Mouse (Mus musculus) cerebellum, adult 11 months (tissue): ENCODE data around the gene Rita1.

Experiments
- DNase-seq: peaks from one replicate; pipeline ENCODE4 v3.0.0; 2022

Rita1 gene

GRCm38 (mm10) chr5:120612442-120612821, at the start of gene Rita1, which contains the start of gene Ddx54:
Rita1 (minus strand) TSS chr5:120612589.
Ddx54 (plus strand) TSS chr5:120612739.
- DNase-seq, result peak; percentile 99

GRCm38 (mm10) chr5:120660816-120661215, 48.4 kb upstream of the Rita1 start:
- no peak for DNase-seq

GRCm38 (mm10) chr5:120656281-120656751, 43.9 kb upstream of the Rita1 start:
- DNase-seq, result no peak

GRCm38 (mm10) chr5:120653873-120654272, 41.5 kb upstream of the Rita1 start:
- DNase-seq, result no peak

- DNase-seq, result no peak
These were observed 40.7 kb upstream of the Rita1 start for GRCm38 (mm10) chr5:120652915-120653701.

- no peak for DNase-seq
These were observed 38.8 kb upstream of the Rita1 start for GRCm38 (mm10) chr5:120651230-120651629.

GRCm38 (mm10) chr5:120649938-120650337, 37.5 kb upstream of the Rita1 start:
- no peak for DNase-seq

- no peak for DNase-seq
These were observed 37.1 kb upstream of the Rita1 start for GRCm38 (mm10) chr5:120649374-120649933.

GRCm38 (mm10) chr5:120648569-120649373, 36.4 kb upstream of the Rita1 start, which contains the start of gene Rasal1:
Rasal1 (plus strand) TSS chr5:120648812.
- DNase-seq, result peak; percentile 40

GRCm38 (mm10) chr5:120647814-120648491, 35.6 kb upstream of the Rita1 start:
- DNase-seq, result no peak

- no peak for DNase-seq
These were observed 35.0 kb upstream of the Rita1 start for GRCm38 (mm10) chr5:120647361-120647760.

- no peak for DNase-seq
These were observed 33.5 kb upstream of the Rita1 start for GRCm38 (mm10) chr5:120645851-120646250.

- no peak for DNase-seq
These were observed 31.8 kb upstream of the Rita1 start for GRCm38 (mm10) chr5:120644227-120644626.

- DNase-seq, result peak; percentile 46
These were observed 31.1 kb upstream of the Rita1 start for GRCm38 (mm10) chr5:120643365-120644085.

- no peak for DNase-seq
These were observed 27.7 kb upstream of the Rita1 start for GRCm38 (mm10) chr5:120640094-120640493.

- no peak for DNase-seq
These were observed 23.2 kb upstream of the Rita1 start for GRCm38 (mm10) chr5:120635633-120636032.

- DNase-seq, result no peak
These were observed 22.5 kb upstream of the Rita1 start for GRCm38 (mm10) chr5:120634860-120635259.

- no peak for DNase-seq
These were observed 21.7 kb upstream of the Rita1 start, which contains the start of gene Cfap73 for GRCm38 (mm10) chr5:120634131-120634530. Cfap73 (minus strand) TSS chr5:120634235.

GRCm38 (mm10) chr5:120631892-120632291, 19.5 kb upstream of the Rita1 start:
- no peak for DNase-seq

GRCm38 (mm10) chr5:120631128-120631527, 18.7 kb upstream of the Rita1 start:
- DNase-seq, result no peak

GRCm38 (mm10) chr5:120628624-120629023, 16.2 kb upstream of the Rita1 start:
- no peak for DNase-seq
